Mouse (Mus musculus) embryonic facial prominence, embryonic 12.5 days (tissue): ENCODE data around the gene Cyth2. TPM values are rescaled to one million over a fixed set of nuclear protein-coding genes. Genes with fewer than 3 reads are reported as not detected.
A peak's percentile ranks its signal among the peaks of the same experiment; 100 is the strongest.

Experiments used
- ATAC-seq: fragments of 200-750 bp; cut with Nextera tagmentation; 2 replicates; pipeline ENCODE4 v1.8.0; 2017; ENCODE audit not compliant: insufficient number of reproducible peaks, insufficient read depth, low FRiP score, low TSS enrichment
- H3K27ac ChIP-seq: fragments of 300-500 bp; sonication (generic); 2 replicates; pipeline ENCODE4 v1.5.1; 2016; ENCODE audit warnings: mild to moderate bottlenecking
- H3K27me3 ChIP-seq: fragments of 300-500 bp; sonication (generic); 2 replicates; pipeline ENCODE4 v1.6.1; 2016; ENCODE audit warnings: mild to moderate bottlenecking, moderate library complexity
- H3K36me3 ChIP-seq: fragments of 300-500 bp; sonication (generic); 2 replicates; pipeline ENCODE4 v1.6.1; 2016; ENCODE audit warnings: mild to moderate bottlenecking
- H3K4me1 ChIP-seq: fragments of 300-500 bp; sonication (generic); 2 replicates; pipeline ENCODE4 v1.6.1; 2016
- H3K4me2 ChIP-seq: fragments of 300-500 bp; sonication (generic); replicated peaks from 2 replicates; pipeline ENCODE4 v1.6.1; 2016; ENCODE audit warnings: mild to moderate bottlenecking, moderate library complexity
- H3K4me3 ChIP-seq: fragments of 300-500 bp; sonication (generic); 2 replicates; pipeline ENCODE4 v1.5.1; 2016; ENCODE audit warnings: mild to moderate bottlenecking
- H3K9ac ChIP-seq: fragments of 300-500 bp; sonication (generic); 2 replicates; pipeline ENCODE4 v1.6.1; 2016; ENCODE audit warnings: mild to moderate bottlenecking, moderate library complexity
- H3K9me3 ChIP-seq: fragments of 300-500 bp; sonication (generic); 2 replicates; pipeline ENCODE4 v1.6.1; 2016; ENCODE audit warnings: mild to moderate bottlenecking, moderate library complexity
- WGBS: fragments of 180-500 bp; shearing (Covaris S2); methylation state at CpG from one replicate; pipeline ENCODE4 v1.1.7; 2016; 5-methylcytosine and 5-hydroxymethylcytosine counted together
- polyA plus RNA-seq: library from polyadenylated mRNA; unstranded; fragments of >200 nt; fragmentation: Nextera tagmentation; extraction: Ambion mirVana; gene quantifications from 2 replicates; pipeline ENCODE4 v1.2.1, GENCODE M21; 2016

Cyth2 gene
- polyA plus RNA-seq, 1 experiment from 2014 or later, result 173 TPM

DNA sequence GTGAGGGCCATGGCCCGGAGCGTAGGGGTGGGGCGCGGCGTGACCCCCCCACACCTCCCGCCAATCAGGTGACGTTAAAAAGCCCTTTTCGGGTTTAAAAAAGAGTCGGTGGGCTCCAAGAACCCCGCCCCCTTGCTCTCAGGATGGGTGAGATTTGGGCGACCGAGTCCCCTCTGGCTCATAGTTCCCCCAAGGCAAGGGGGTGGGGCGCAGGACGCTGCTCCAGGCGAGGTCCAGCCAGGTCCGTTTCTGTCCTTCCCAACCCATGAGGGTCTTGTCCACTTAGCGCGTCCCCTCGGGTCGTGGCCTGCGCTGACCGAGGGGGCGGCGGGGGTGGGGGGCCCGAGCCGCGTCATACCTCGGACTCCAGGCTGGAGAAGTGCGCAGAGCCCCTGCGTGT lies 18.0 kb upstream of the Cyth2 start:
- 9% methylated on average over 30 of the region's 30 CpGs for WGBS
- H3K4me2 ChIP-seq, result peak overlapping the region; percentile 55
- H3K9me3 ChIP-seq, result 0 out of 2 replicates have a peak, but pooled peaks cover 5% of the 10 kb centered on the region
- peak overlapping the region; percentile 10; the same call in 1 of the 2 replicates for H3K9ac ChIP-seq
- peak overlapping the region; percentile 38 for H3K4me3 ChIP-seq
- peaks cover 19% of the 10 kb centered on the region for H3K36me3 ChIP-seq
- H3K27ac ChIP-seq, result no peak overlapping the region
- peaks cover 25% of the 10 kb centered on the region for H3K4me1 ChIP-seq
- ATAC-seq, result no peak
- peaks cover 52% of the 10 kb centered on the region for H3K27me3 ChIP-seq

DNA sequence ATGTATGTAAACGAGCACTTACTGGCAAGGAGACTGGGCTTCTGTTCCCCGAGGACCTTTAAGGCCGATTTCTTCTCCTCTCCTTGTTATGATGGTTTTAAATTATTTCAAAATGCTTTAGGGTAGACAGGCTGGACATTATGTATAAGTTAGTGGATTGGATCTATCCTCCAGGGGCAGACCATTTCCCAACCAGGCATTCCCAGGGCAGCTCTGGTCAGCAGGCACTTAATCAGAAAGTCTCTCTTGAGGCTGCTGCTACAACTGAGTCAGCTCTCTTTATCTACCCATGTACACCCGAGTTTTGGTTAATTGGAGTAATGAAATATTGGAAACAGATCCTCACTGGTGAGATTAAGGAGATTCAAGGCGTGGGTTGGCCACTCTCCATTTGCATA lies 16.7 kb upstream of the Cyth2 start:
- Histone ChIP-seq H3K27me3 (peaks cover 52% of the 10 kb centered on the region), H3K27ac (no peak overlapping the region), H3K4me3 (peak overlapping the region; percentile 87), H3K36me3 (peaks cover 30% of the 10 kb centered on the region), H3K4me2 (peak overlapping the region; percentile 84), H3K9ac (peak overlapping the region; percentile 68; the same call in 1 of the 2 replicates), H3K9me3 (no peaks in the 10 kb centered on the region), H3K4me1 (peaks cover 25% of the 10 kb centered on the region)
- WGBS, result 16% methylated on average over 5 of the region's 5 CpGs
- ATAC-seq, result no peak

DNA sequence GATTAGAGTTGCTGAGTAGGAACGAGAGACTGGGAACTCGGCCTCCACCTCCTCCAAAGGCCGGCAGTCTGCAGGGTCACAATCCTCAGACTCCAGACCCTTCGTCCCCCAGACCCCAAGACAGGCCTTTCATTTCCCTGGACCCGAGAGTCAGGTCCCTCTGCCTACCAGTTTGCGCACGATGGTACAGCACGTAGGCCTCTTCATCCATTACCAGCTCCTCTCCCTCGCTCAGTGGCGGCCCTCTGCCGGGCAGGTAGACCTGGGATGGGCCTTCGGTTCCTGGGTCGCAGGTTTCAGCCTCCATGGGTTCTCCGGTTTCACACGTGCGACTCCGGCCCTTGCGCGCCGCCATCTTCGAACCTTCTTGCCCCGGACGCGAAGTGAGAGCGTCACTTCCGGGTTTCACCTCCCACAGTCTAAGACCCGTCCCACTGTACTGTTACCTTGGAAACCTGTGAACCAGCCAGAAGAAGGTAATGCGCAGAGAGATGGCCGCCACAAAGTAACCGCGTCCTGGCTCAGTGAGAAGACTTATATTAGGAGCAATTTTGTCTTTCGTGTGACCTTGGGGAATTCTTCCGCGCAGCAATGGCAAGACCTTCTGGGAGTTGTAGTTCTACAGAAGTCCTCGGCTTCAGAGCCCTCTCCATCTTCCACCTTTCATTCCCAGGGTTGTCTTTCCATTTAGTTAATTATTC lies 16.2 kb upstream of the Cyth2 start, which contains the start of gene Grwd1:
Grwd1 (minus strand) TSS at position 518 of the 701 bp plus-strand sequence.
- H3K9ac ChIP-seq, result peak within 1 kb of the TSS; percentile 68
- H3K4me3 ChIP-seq, result peak within 1 kb of the TSS; percentile 87
- peak within 1 kb of the TSS; percentile 84 for H3K4me2 ChIP-seq
- no peaks in the 10 kb centered on the region for H3K9me3 ChIP-seq
- 0 out of 2 replicates have a peak within 1 kb of the TSS, but pooled peaks have one; percentile 13 for H3K27ac ChIP-seq
- ATAC-seq, result peak; percentile 77
- peaks cover 47% of the 10 kb centered on the region for H3K27me3 ChIP-seq
- H3K4me1 ChIP-seq, result peaks cover 25% of the 10 kb centered on the region
- WGBS, result under 1% methylated on average over 35 of the region's 35 CpGs
- peaks cover 36% of the 10 kb centered on the region for H3K36me3 ChIP-seq

DNA sequence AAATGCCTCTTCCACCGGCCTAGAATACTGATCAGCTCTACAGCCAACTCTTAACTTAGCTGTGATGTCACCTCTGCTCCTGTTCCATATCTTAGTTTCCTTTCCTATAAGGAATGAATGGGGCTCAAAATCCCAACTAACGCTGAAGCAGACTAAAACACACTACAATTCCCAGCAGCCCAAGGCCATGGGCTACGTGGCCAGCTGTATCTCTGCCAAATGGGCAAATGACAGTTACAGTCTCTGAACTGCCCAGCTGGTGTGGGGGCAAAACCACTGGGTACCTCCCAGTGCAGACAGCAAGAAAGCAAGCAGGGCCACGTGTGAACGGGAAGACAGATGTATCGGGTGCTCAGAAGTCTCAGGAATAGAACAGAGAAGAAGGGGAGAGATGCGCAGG lies 12.2 kb upstream of the Cyth2 start:
- peaks cover 66% of the 10 kb centered on the region for H3K36me3 ChIP-seq
- H3K9me3 ChIP-seq, result no peaks in the 10 kb centered on the region
- H3K4me1 ChIP-seq, result peaks cover 10% of the 10 kb centered on the region
- H3K9ac ChIP-seq, result no peak overlapping the region
- ATAC-seq, result no peak
- 91% methylated on average over 7 of the region's 7 CpGs for WGBS
- no peak overlapping the region for H3K4me2 ChIP-seq
- no peak overlapping the region for H3K4me3 ChIP-seq
- H3K27me3 ChIP-seq, result peaks cover 8% of the 10 kb centered on the region
- no peak overlapping the region for H3K27ac ChIP-seq

DNA sequence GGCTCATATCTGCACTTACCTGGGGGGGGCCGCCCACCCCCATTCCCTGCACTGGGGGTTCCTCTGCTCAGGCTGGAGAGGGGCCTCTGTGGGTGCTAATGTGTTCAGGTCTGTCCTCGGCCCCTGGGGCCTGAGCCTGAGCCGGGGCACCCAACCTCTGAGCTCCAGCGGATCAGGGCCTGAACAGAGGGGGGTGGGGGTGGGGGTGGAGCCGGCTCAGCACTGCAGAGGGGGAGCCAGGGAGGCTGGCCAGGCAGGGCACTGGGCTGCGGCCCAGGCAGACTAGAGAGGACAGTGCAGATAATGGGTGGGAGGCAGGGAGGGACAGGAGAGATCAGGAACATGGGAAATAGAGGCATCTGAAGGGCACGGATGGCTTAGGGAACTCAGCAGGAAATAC lies 10.2 kb upstream of the Cyth2 start, which contains the start of gene Kcnj14:
Kcnj14 (minus strand) TSS at position 185 of the 400 bp plus-strand sequence.
- ATAC-seq, result no peak
- H3K4me3 ChIP-seq, result no peak within 1 kb of the TSS
- WGBS, result 70% methylated on average over 7 of the region's 7 CpGs

DNA sequence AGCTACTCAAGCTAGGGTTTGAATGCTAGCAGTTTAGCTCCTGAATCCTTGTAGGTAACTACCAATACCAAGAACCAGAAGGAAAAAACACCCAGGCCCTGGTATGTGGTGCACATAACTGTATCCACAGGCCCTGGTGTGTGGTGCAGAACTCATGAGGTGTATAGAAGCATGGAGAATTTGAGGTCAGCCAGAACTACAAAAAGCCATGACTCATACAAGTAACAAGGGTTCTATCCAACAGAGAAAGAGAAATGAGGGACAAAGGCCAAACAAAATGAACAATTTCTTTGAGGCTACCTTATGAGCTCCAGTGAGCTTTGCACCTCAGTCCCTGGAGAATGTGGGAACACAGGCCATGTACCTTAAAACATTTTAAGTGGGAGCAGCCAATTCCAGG lies 6.5 kb upstream of the Cyth2 start:
- no peak for ATAC-seq
- no peak overlapping the region for H3K9ac ChIP-seq

More for the DNA sequence above, 10.2 kb upstream of the Cyth2 start, which contains the start of gene Kcnj14:
- Histone ChIP-seq H3K4me1 (peaks cover 7% of the 10 kb centered on the region), H3K9ac (no peak within 1 kb of the TSS), H3K36me3 (peaks cover 66% of the 10 kb centered on the region), H3K27me3 (peaks cover 8% of the 10 kb centered on the region; the same call in 1 of the 2 replicates), H3K27ac (no peak within 1 kb of the TSS), H3K9me3 (no peaks in the 10 kb centered on the region), H3K4me2 (no peak within 1 kb of the TSS)

DNA sequence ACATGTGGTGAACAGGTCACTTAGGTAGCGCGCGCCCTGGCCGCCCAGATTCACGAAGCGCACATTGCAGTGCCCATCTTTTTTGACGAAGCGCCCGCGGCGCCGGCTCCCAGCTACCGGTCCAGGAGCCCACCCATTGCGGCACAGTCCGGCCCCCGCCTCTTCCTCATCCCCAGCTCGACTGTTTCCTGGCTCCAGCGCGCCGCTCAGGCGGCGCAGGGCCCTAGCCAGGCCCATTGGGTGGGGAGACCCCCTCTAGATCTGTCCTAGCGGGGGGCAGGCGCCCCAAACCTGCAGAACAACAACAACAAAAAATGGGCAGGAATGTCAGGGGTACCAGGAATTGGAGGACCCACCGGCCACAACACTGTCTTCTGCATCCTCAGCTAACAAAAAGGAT lies 5.5 kb upstream of the Cyth2 start:
- H3K9ac ChIP-seq, result no peak overlapping the region
- H3K4me1 ChIP-seq, result peaks cover 12% of the 10 kb centered on the region
- 11% methylated on average over 25 of the region's 25 CpGs for WGBS
- peaks cover 16% of the 10 kb centered on the region; the same call in 1 of the 2 replicates for H3K27me3 ChIP-seq
- no peaks in the 10 kb centered on the region for H3K9me3 ChIP-seq
- H3K4me2 ChIP-seq, result peak overlapping the region; percentile 44
- H3K27ac ChIP-seq, result no peak overlapping the region
- peak overlapping the region; percentile 23 for H3K4me3 ChIP-seq
- peaks cover 23% of the 10 kb centered on the region for H3K36me3 ChIP-seq
- ATAC-seq, result no peak

More for the DNA sequence above, 6.5 kb upstream of the Cyth2 start:
- Histone ChIP-seq H3K27me3 (peaks cover 16% of the 10 kb centered on the region; the same call in 1 of the 2 replicates), H3K27ac (no peak overlapping the region), H3K4me3 (no peak overlapping the region), H3K4me1 (peaks cover 3% of the 10 kb centered on the region; the same call in 1 of the 2 replicates), H3K4me2 (no peak overlapping the region), H3K9me3 (no peaks in the 10 kb centered on the region), H3K36me3 (peaks cover 33% of the 10 kb centered on the region)

DNA sequence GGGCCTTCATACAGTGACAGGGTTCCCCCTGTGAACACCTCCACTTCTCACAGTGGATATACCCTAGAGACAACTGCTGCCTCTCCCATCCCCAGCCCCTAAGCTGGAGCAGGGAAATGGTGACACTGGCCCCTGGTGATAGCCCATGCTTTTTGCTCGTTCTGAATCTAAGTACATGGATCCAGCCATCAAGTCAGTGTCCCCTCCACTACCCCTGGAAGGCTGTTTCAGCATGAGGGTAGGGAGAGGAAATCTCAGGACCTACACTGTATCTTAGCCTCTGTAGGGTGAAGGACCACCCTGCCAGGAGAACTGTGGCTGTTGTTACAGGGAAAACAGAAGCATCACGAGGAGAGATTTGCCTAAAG lies 1.6 kb upstream of the Cyth2 start:
- Histone ChIP-seq H3K27ac (no peak overlapping the region), H3K4me2 (no peak overlapping the region), H3K4me3 (no peak overlapping the region), H3K9me3 (no peaks in the 10 kb centered on the region), H3K9ac (no peak overlapping the region), H3K4me1 (peaks cover 27% of the 10 kb centered on the region), H3K27me3 (peaks cover 16% of the 10 kb centered on the region; the same call in 1 of the 2 replicates), H3K36me3 (peaks cover 21% of the 10 kb centered on the region)
- ATAC-seq, result no peak
- WGBS, result 45% methylated on average over 2 of the region's 2 CpGs

DNA sequence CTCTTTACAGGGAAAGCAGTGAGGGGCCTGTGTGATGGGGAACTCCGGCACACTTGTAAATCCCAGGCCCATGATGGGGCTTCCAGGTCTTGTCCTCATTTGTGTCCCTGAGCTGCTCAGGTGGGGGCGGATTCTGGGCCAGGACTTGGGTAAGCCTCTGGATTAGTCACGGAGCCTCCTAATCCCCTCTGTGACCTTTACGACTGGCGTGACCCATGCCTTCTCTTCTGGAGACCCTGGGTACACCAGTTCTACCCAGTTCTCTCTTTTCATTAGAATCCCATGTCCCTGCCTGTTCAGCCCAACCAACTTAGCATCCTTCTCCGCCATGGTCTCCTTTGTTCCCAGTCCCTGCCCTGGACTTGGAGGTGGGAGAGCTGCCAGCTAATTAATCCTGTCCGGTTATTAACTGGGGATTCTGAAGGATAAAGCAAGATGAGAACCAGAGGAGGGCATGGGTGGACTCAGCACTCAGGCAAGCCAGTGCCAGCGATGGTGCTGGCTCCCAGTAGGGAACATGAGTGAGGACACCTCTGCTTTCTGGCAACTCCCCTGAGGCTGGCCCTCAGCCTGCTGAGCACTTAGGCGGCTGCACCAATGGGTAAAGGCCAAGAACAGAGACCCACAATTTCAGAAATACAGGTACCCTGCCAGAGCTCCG lies 1.1 kb upstream of the Cyth2 start:
- no peaks in the 10 kb centered on the region for H3K9me3 ChIP-seq
- peaks cover 14% of the 10 kb centered on the region; the same call in 1 of the 2 replicates for H3K27me3 ChIP-seq
- H3K36me3 ChIP-seq, result peaks cover 26% of the 10 kb centered on the region
- peaks cover 27% of the 10 kb centered on the region for H3K4me1 ChIP-seq
- H3K4me3 ChIP-seq, result peak overlapping the region; percentile 94; the same call in 1 of the 2 replicates
- no peak overlapping the region for H3K9ac ChIP-seq
- H3K4me2 ChIP-seq, result no peak overlapping the region
- H3K27ac ChIP-seq, result no peak overlapping the region
- ATAC-seq, result no peak
- WGBS, result 43% methylated on average over 10 of the region's 10 CpGs

DNA sequence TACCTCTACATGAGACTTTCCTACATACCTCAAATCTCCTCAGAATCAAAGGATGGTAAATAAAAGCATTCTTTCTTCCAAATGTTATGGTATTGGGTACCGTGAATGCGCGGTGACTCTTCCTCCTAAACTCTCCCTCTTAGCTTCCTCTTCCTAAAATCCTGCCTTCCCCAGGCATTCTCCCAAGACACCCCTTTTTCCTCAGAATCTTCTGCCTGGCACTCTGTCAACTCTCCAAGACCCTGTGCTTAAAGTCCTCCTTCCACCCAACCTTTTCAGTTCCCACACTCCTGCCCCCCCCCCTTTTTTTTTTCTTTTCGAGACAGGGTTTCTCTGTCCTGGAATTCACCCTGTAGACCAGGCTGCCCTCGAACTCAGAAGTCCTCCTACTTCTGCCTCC lies 460 bp upstream of the Cyth2 start:
- ATAC-seq, result no peak
- H3K4me2 ChIP-seq, result peak overlapping the region; percentile 49
- no peak overlapping the region; the same call in 1 of the 2 replicates for H3K9ac ChIP-seq
- no peak overlapping the region for H3K27ac ChIP-seq
- peak overlapping the region; percentile 94 for H3K4me3 ChIP-seq
- peaks cover 24% of the 10 kb centered on the region for H3K4me1 ChIP-seq
- no peaks in the 10 kb centered on the region for H3K9me3 ChIP-seq
- H3K36me3 ChIP-seq, result peaks cover 32% of the 10 kb centered on the region
- peaks cover 10% of the 10 kb centered on the region; the same call in 1 of the 2 replicates for H3K27me3 ChIP-seq
- 3% methylated on average over 5 of the region's 5 CpGs for WGBS

DNA sequence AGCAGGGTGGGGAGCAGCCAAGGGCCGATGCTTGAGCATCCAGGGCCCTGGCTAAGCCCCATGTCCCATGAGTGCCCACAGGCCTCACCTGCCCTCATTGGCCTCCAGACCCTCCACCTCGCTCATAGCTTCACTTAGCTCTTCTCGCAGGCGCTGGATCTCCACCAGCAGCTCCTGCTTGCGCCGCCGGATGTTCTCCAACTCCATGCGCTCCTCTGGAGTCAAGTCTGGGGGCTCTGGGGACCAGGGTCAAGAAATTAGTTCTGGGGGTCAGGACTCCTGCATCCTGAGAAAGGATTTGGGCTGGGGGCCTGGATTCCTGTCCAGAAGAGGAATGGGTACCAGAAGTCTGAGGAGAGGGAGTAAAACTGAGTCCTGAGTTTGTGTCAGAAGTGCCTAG lies 1.5 kb downstream of the Cyth2 start:
- H3K4me2 ChIP-seq, result peak overlapping the region; percentile 85
- peak overlapping the region; percentile 100; the same call in 1 of the 2 replicates for H3K27ac ChIP-seq
- H3K36me3 ChIP-seq, result peaks cover 51% of the 10 kb centered on the region

More for the DNA sequence above, 1.5 kb downstream of the Cyth2 start:
- WGBS, result 75% methylated on average over 8 of the region's 8 CpGs
- H3K4me1 ChIP-seq, result peaks cover 23% of the 10 kb centered on the region
- H3K9me3 ChIP-seq, result no peaks in the 10 kb centered on the region
- no peaks in the 10 kb centered on the region for H3K27me3 ChIP-seq
- ATAC-seq, result no peak
- peak overlapping the region; percentile 94 for H3K4me3 ChIP-seq
- peak overlapping the region; percentile 100 for H3K9ac ChIP-seq
